ENCODE assay signal across 12 mouse cellular contexts in the genomic region with DNA sequence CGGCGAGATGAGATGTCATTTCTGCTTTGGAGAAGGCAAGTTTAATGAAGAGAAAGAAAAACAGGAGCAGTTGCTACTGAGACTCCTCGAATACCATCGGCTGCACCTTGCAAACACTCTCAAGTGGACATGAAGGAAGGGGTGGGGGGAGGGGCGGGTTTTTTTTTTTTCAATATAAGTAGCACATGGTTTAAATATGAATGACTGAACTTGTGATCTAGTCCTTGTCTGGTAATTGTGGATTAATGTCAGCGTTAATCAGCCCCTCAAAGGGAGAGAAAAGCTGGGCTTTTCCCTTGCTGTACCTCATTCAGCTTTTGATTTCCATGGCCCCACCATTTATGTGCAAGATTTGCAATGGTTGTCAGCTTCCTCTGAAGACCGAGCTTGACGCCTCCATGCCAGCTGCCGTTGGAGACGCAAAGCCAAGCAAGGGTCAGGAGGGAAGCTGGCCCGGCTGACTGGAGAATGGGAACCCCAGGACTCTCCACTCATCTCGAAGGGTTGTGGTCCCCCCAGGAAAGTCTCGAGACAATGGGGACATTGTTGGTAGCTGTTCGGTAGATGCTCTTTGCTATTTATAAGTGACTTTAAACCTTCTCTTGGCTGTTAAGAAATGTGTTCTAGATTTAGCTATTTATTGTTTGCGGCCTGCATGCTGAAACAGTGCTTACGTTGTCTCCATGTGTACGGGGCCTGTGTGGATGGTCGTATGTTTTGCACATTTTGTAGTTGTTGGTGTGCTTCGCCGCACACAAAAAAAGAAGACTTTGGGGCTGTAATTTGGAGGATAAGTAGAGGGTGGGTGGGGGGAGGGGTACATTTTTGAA. TPM values are rescaled to one million over a fixed set of nuclear protein-coding genes. Genes with fewer than 3 reads are reported as not detected.
DNase-seq lines count a peak whose midpoint lies in the region; ATAC-seq lines count a peak whose summit lies in the region.
"Had no signal": no experiment of that assay in that cellular context is flagged by ENCODE, and none has a peak within 500 bp of the region (broad histone marks: within the 10 kb centered on the region; RNA-seq: fewer than 3 reads in every experiment).

No protein-coding gene starts in this region.

- DNase-seq in limb, embryonic 10.5 days (ENCODE audit: low spot score): no peak
- peak; percentile 80 for DNase-seq in hindbrain, embryonic 10.5 days (ENCODE audit: low spot score)
- DNase-seq in retina, postnatal 1 day: peak; percentile 72
- no peak for DNase-seq in urinary bladder, postnatal 4 days (ENCODE audit: low spot score in 2 of 2)
- no peak for DNase-seq in cerebellum, adult 18-20 months
- DNase-seq in lung, postnatal 10 days: no peak
- DNase-seq: heart, adult 11 months; lung, postnatal 36 days; right cerebral cortex, postnatal 14 days had no signal

- H3K27ac ChIP-seq in limb, embryonic 15.5 days: 0 out of 2 replicates have a peak overlapping the region, but pooled peaks have one; percentile 43
- no peak overlapping the region for H3K27ac ChIP-seq in limb, embryonic 10.5 days
- H3K27ac ChIP-seq in hindbrain, embryonic 10.5 days: peak overlapping the region; percentile 84
- peak overlapping the region; percentile 81 for H3K27ac ChIP-seq in midbrain, embryonic 13.5 days

- H3K9me3 ChIP-seq in limb, embryonic 15.5 days: no peaks in the 10 kb centered on the region
- no peaks in the 10 kb centered on the region for H3K9me3 ChIP-seq in limb, embryonic 10.5 days (replicated peaks)
- H3K9me3 ChIP-seq in hindbrain, embryonic 10.5 days: no peaks in the 10 kb centered on the region
- no peaks in the 10 kb centered on the region for H3K9me3 ChIP-seq in midbrain, embryonic 13.5 days
- H3K9me3 ChIP-seq: kidney, embryonic 15.5 days had no signal

- peaks cover 47% of the 10 kb centered on the region for H3K36me3 ChIP-seq in limb, embryonic 15.5 days
- peaks cover 72% of the 10 kb centered on the region for H3K36me3 ChIP-seq in limb, embryonic 10.5 days
- H3K36me3 ChIP-seq in hindbrain, embryonic 10.5 days: peaks cover 80% of the 10 kb centered on the region
- H3K36me3 ChIP-seq in midbrain, embryonic 13.5 days: peaks cover 52% of the 10 kb centered on the region

- 73% methylated on average over 20 of the region's 20 CpGs for WGBS in limb, embryonic 15.5 days
- 87% methylated on average over 20 of the region's 20 CpGs for whole genome bisulfite sequencing in limb, embryonic 10.5 days
- 30% methylated on average over 20 of the region's 20 CpGs for WGBS in hindbrain, embryonic 10.5 days
- 20% methylated on average over 20 of the region's 20 CpGs for WGBS in midbrain, embryonic 13.5 days

- no peak overlapping the region for H3K4me2 ChIP-seq in limb, embryonic 15.5 days
- H3K4me2 ChIP-seq in midbrain, embryonic 13.5 days (replicated peaks): peak overlapping the region; percentile 3; the same call in 1 of the 2 replicates
- H3K4me2 ChIP-seq: kidney, embryonic 15.5 days had no signal

- H3K4me3 ChIP-seq in limb, embryonic 15.5 days: no peak overlapping the region
- no peak overlapping the region for H3K4me3 ChIP-seq in limb, embryonic 10.5 days
- peak overlapping the region; percentile 34; the same call in 1 of the 2 replicates for H3K4me3 ChIP-seq in hindbrain, embryonic 10.5 days
- no peak overlapping the region for H3K4me3 ChIP-seq in midbrain, embryonic 13.5 days (replicated peaks)
- H3K4me3 ChIP-seq: kidney, embryonic 15.5 days had no signal

- no peak overlapping the region for H3K9ac ChIP-seq in limb, embryonic 15.5 days
- H3K9ac ChIP-seq in midbrain, embryonic 13.5 days (replicated peaks): no peak overlapping the region
- H3K9ac ChIP-seq: kidney, embryonic 15.5 days had no signal

- no peaks in the 10 kb centered on the region for H3K27me3 ChIP-seq in limb, embryonic 15.5 days
- no peaks in the 10 kb centered on the region for H3K27me3 ChIP-seq in limb, embryonic 10.5 days (ENCODE audit: low read depth, poor library complexity, severe bottlenecking)
- peaks cover 13% of the 10 kb centered on the region for H3K27me3 ChIP-seq in hindbrain, embryonic 10.5 days (ENCODE audit: insufficient read depth, poor library complexity, severe bottlenecking)
- H3K27me3 ChIP-seq in midbrain, embryonic 13.5 days: 0 out of 2 replicates have a peak, but pooled peaks cover 4% of the 10 kb centered on the region
- H3K27me3 ChIP-seq: kidney, embryonic 15.5 days had no signal

- H3K4me1 ChIP-seq in limb, embryonic 15.5 days: peaks cover 29% of the 10 kb centered on the region
- H3K4me1 ChIP-seq in limb, embryonic 10.5 days: peaks cover 52% of the 10 kb centered on the region
- H3K4me1 ChIP-seq in hindbrain, embryonic 10.5 days (replicated peaks): peaks cover 100% of the 10 kb centered on the region
- peaks cover 98% of the 10 kb centered on the region for H3K4me1 ChIP-seq in midbrain, embryonic 13.5 days (replicated peaks)

- ATAC-seq in limb, embryonic 15.5 days (ENCODE audit: insufficient number of reproducible peaks, low FRiP score, low TSS enrichment, low read depth): no peak
- peak; percentile 49 for ATAC-seq in midbrain, embryonic 13.5 days

RNA-seq across cellular contexts. Expression of a gene that starts 9.9 kb away (rescaled TPM):
- polyA plus RNA-seq in limb, embryonic 15.5 days (2015; fragmentation: Nextera tagmentation; extraction: Ambion mirVana): 6.1 and 10.4 TPM in 2 replicates
- 2.5 and 4.3 TPM in 2 replicates for polyA plus RNA-seq in limb, embryonic 10.5 days (2016; fragmentation: Nextera tagmentation; extraction: Ambion mirVana)
- polyA plus RNA-seq in hindbrain, embryonic 10.5 days (2016; fragmentation: Nextera tagmentation; extraction: Ambion mirVana): 11.2 and 18.6 TPM in 2 replicates
- polyA plus RNA-seq in midbrain, embryonic 13.5 days (2015; fragmentation: Nextera tagmentation; extraction: Ambion mirVana): 50.2 and 52.1 TPM in 2 replicates

RNA-seq across cellular contexts. Expression of a gene that starts 52.6 kb away (rescaled TPM):
- polyA plus RNA-seq in limb, embryonic 15.5 days (2015; fragmentation: Nextera tagmentation; extraction: Ambion mirVana): 63.1 and 65.7 TPM in 2 replicates
- polyA plus RNA-seq in limb, embryonic 10.5 days (2016; fragmentation: Nextera tagmentation; extraction: Ambion mirVana): 15.2 and 18.2 TPM in 2 replicates
- polyA plus RNA-seq in hindbrain, embryonic 10.5 days (2016; fragmentation: Nextera tagmentation; extraction: Ambion mirVana): 18.7 and 23.4 TPM in 2 replicates
- 26.1 and 26.4 TPM in 2 replicates for polyA plus RNA-seq in midbrain, embryonic 13.5 days (2015; fragmentation: Nextera tagmentation; extraction: Ambion mirVana)

Comparison
In these comparisons a context has a peak if more than half of its experiments do, and no peak if none do; other contexts are left out.
1. DNase-seq: peak in hindbrain, embryonic 10.5 days (single experiment) and retina, postnatal 1 day (single experiment); none in limb, embryonic 10.5 days (single experiment), urinary bladder, postnatal 4 days (0 of 2), cerebellum, adult 18-20 months (0 of 2) and lung, postnatal 10 days (single experiment).